Mouse (Mus musculus) kidney, adult 18-20 months (tissue): Measurements from ENCODE around the gene Srsf2.
A peak's percentile ranks its signal among the peaks of the same experiment; 100 is the strongest.

Experiments
- DNase-seq: peaks from one replicate; pipeline ENCODE4 v3.0.0; 2021

Srsf2 gene

GRCm38 (mm10) chr11:116807938-116808606 is 44.8 kb downstream of the Srsf2 start:
- peak; percentile 89 for DNase-seq

DNA sequence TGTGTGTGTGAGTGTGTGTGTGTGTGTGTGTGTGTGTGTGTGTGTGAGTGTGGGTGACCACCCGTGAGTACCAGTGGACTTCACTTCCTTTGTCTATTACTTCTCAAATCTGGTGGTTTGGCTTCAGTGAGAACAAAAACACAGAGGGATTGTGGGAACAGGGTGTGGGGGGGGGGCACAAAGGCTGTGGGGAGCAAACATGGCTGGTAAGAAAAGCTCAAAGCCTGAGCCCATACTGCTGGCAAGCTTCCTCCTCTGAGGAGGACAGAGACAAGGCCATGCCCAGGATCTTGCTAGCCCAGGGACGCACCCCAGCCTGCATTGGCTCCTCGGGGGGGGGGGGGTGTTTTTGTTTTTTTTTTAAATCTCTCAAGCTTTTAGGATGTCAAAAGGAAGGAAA is 45.4 kb downstream of the Srsf2 start:
- DNase-seq, result no peak

- no peak for DNase-seq
Measured at GRCm38 (mm10) chr11:116807116-116807515, 45.8 kb downstream of the Srsf2 start.

DNA sequence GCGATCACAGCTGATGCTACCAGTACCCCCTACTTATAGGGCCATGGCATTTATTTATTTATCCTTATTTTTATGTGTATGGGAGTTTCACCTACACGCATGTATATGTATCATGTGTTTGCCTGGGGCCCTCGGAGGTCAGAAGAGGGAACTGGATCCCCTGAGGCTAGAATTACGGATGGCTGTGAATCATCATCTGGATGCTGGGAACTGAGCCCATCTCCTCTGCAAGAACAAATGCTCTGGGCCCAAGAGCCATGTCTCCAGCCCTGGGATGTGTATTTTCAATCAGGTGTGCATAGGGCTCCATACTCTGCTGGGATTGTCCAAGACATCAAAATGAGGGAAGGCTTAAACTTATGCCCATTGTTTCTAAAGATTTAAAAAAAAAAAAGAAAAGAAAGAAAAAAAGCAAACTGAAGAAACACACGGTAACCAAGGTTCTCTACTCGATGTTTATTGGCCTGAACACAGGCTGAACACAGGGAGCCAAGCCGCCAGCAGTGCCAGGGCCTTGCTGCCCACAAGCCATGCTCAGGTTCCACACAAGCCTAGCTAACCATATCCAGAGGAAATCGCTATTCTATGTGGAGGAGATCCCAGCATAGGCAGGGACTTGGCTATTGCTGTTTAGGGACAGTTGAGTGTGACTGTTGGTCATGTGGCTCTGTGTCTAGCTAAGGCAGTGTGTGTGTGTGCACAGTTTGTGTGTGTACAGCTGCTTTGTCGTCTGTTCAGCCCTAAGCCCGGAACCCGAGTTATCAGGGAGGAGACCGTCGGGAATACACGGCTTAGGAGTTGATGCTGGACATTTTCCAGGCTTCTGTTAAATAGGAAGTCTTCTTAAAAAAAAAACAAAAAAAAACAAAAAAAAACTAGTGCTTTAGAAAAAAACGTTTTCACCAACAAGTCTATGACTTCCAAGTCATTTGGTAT is 46.5 kb downstream of the Srsf2 start:
- no peak for DNase-seq

- no peak for DNase-seq
Measured at GRCm38 (mm10) chr11:116802709-116803108, 50.2 kb downstream of the Srsf2 start.

DNA sequence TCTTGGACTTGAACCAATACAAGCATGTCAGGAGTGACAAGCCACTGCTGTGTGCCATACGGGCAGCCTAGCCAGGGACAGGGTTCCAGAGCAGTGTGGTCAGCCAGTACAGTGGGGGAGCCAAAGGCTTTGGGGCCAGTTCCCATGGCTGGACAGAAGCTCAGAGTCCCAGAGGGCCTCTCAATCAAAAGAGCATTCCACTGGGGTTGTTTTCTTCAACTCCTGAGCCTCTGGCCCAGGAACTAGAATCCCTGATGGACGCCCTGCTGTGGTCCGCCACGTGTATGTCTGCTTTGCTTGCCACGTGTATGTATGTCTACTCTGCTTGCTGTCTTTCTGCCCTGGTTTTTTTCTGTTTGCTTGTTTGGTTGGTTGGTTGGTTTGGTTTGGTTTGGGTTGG is 51.8 kb downstream of the Srsf2 start:
- no peak for DNase-seq
